Mouse (Mus musculus) fat pad, adult 2 months (tissue): ENCODE measurements around the gene Ecsit.
A peak's percentile ranks its signal among the peaks of the same experiment; 100 is the strongest.

Experiments used
- DNase-seq: peaks from one replicate; pipeline ENCODE4 v3.0.0-alpha.2; 2011; ENCODE audit warnings: low read depth, low spot score; ENCODE audit errors: extremely low read depth

Gene Ecsit

GRCm38 (mm10) chr9:22085022-22085834 is at the start of gene Ecsit:
TSS of gene Ecsit (minus strand) at chr9:22085438.
- peak; percentile 76 for DNase-seq

- DNase-seq: no peak
Measured at GRCm38 (mm10) chr9:22134246-22134890, 49.1 kb upstream of the Ecsit start.

- no peak for DNase-seq
Measured at GRCm38 (mm10) chr9:22132220-22132619, 47.0 kb upstream of the Ecsit start.

GRCm38 (mm10) chr9:22131226-22131981 is 46.2 kb upstream of the Ecsit start:
- no peak for DNase-seq

- no peak for DNase-seq
Measured at GRCm38 (mm10) chr9:22125246-22126027, 40.2 kb upstream of the Ecsit start.

- no peak for DNase-seq
Measured at GRCm38 (mm10) chr9:22124169-22124568, 38.9 kb upstream of the Ecsit start.

- DNase-seq: no peak
Measured at GRCm38 (mm10) chr9:22123069-22123609, 37.9 kb upstream of the Ecsit start.

- DNase-seq: no peak
Measured at GRCm38 (mm10) chr9:22122005-22122404, 36.8 kb upstream of the Ecsit start.

GRCm38 (mm10) chr9:22121545-22121944 is 36.3 kb upstream of the Ecsit start:
- no peak for DNase-seq

GRCm38 (mm10) chr9:22119543-22119942 is 34.3 kb upstream of the Ecsit start:
- DNase-seq: no peak

GRCm38 (mm10) chr9:22117754-22118456 is 32.7 kb upstream of the Ecsit start:
- peak; percentile 61 for DNase-seq

GRCm38 (mm10) chr9:22116740-22117426 is 31.6 kb upstream of the Ecsit start, which contains the start of gene Elof1:
TSS of gene Elof1 (minus strand) at chr9:22117172.
- DNase-seq: peak; percentile 67

- DNase-seq: no peak
Measured at GRCm38 (mm10) chr9:22116086-22116485, 30.8 kb upstream of the Ecsit start.

- no peak for DNase-seq
Measured at GRCm38 (mm10) chr9:22115635-22116034, 30.4 kb upstream of the Ecsit start.

GRCm38 (mm10) chr9:22108194-22108593 is 23.0 kb upstream of the Ecsit start:
- no peak for DNase-seq

GRCm38 (mm10) chr9:22099922-22100321 is 14.7 kb upstream of the Ecsit start:
- no peak for DNase-seq

GRCm38 (mm10) chr9:22098993-22099696 is 13.9 kb upstream of the Ecsit start, which contains the start of gene Cnn1:
TSS of gene Cnn1 (plus strand) at chr9:22099216.
- DNase-seq: no peak

GRCm38 (mm10) chr9:22095854-22096307 is 10.6 kb upstream of the Ecsit start:
- DNase-seq: no peak
